Mouse (Mus musculus) liver, postnatal 0 days (tissue): ENCODE measurements around the gene Thsd4. TPM values are rescaled to one million over a fixed set of nuclear protein-coding genes. Genes with fewer than 3 reads are reported as not detected.

Experiments
- ATAC-seq: fragments of 200-750 bp; cut with Nextera tagmentation; 2 replicates; pipeline ENCODE4 v1.8.0; 2017; ENCODE audit warnings: mild to moderate bottlenecking, moderate library complexity
- DNase-seq: peaks from one replicate; pipeline ENCODE4 v3.0.0-alpha.2; 2016
- H3K27ac ChIP-seq: fragments of 300-500 bp; sonication (generic); 2 replicates; pipeline ENCODE4 v1.5.1; 2014; ENCODE audit warnings: antibody characterized with exemption, moderate library complexity, mild to moderate bottlenecking, low read depth
- H3K27me3 ChIP-seq: fragments of 300-500 bp; sonication (generic); 2 replicates; pipeline ENCODE4 v1.6.1; 2014; ENCODE audit warnings: low read length, control low read depth, mixed read lengths; ENCODE audit not compliant: insufficient read depth
- H3K36me3 ChIP-seq: fragments of 300-500 bp; sonication (generic); replicated peaks from 2 replicates; pipeline ENCODE4 v1.6.1; 2014; ENCODE audit warnings: mild to moderate bottlenecking, control low read depth, low read length, moderate library complexity, mixed read lengths; ENCODE audit not compliant: insufficient read depth
- H3K4me1 ChIP-seq: fragments of 300-500 bp; sonication (generic); 2 replicates; pipeline ENCODE4 v1.6.1; 2014; ENCODE audit warnings: antibody characterized with exemption, mild to moderate bottlenecking, control low read depth; ENCODE audit not compliant: insufficient read depth
- H3K4me2 ChIP-seq: fragments of 300-500 bp; sonication (generic); 2 replicates; pipeline ENCODE4 v1.6.1; 2014; ENCODE audit warnings: low read depth, mild to moderate bottlenecking, low read length, moderate library complexity, mixed read lengths
- H3K4me3 ChIP-seq: fragments of 300-500 bp; sonication (generic); 2 replicates; pipeline ENCODE4 v1.5.1; 2014; ENCODE audit warnings: low read depth, low read length
- H3K9ac ChIP-seq: fragments of 300-500 bp; sonication (generic); replicated peaks from 2 replicates; pipeline ENCODE4 v1.6.1; 2014; ENCODE audit warnings: mild to moderate bottlenecking, moderate library complexity
- H3K9me3 ChIP-seq: fragments of 300-500 bp; sonication (generic); 2 replicates; pipeline ENCODE4 v1.6.1; 2016; ENCODE audit warnings: mild to moderate bottlenecking, control low read depth, low read length, mixed read lengths
- CTCF ChIP-seq: sonication (generic); IDR thresholded peaks from 2 replicates; pipeline ENCODE4 v1.5.1; 2016; ENCODE audit warnings: antibody characterized with exemption, low read depth
- EP300 ChIP-seq: IDR thresholded peaks from 2 replicates; pipeline ENCODE4 v1.6.1; 2016; ENCODE audit warnings: antibody characterized with exemption, low read depth, mild to moderate bottlenecking
- WGBS: fragments of 180-500 bp; shearing (Covaris S2); extraction: QIAGEN DNeasy Blood & Tissue Kit; methylation state at CpG from one replicate; pipeline ENCODE4 v1.1.7; 2014; ENCODE audit not compliant: insufficient replicate concordance; 5-methylcytosine and 5-hydroxymethylcytosine counted together
- polyA plus RNA-seq: library from polyadenylated mRNA; unstranded; fragments of >200 nt; fragmentation: Nextera tagmentation; extraction: Ambion mirVana; gene quantifications from 2 replicates; pipeline ENCODE4 v1.2.1, GENCODE M21; 2015

Gene Thsd4
- polyA plus RNA-seq, 1 experiment from 2014 or later = 0.70 TPM

DNA sequence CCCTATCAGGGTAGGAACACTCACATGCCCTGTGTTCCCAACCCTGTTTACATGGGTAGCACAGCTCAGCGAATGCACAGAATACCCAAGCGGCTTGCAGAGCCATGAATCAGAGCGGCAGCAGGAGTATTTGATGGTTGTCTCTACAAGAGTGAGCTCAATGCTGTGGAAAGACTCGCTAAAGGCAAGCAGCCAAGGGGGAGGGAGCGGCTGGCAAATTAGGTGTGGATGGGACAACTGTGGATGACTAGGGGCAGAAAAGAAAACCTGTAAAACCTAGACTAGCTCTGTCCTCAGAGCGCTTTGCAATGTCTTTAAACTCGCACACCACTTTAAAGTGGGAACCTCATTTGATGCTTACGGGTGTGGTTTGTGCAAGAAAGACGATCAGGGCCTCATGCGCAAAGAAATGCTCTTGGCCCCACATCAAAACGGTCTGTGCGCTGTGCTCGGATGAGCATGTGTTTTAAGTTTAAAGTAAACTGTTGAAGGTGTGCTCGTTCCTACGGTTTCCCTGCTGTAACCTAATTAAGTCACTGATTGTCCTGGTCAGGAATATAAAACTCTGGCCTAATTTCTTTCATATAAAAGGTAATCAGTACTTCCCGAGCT is 30.3 kb downstream of the Thsd4 start:
- Histone ChIP-seq H3K36me3 (no peaks in the 10 kb centered on the region), H3K4me1 (no peaks in the 10 kb centered on the region), H3K4me2 (no peak overlapping the region), H3K27me3 (no peaks in the 10 kb centered on the region), H3K9me3 (no peaks in the 10 kb centered on the region), H3K27ac (no peak overlapping the region), H3K9ac (no peak overlapping the region), H3K4me3 (no peak overlapping the region)
- WGBS = 74% methylated on average over 16 of the region's 16 CpGs
- DNase-seq = no peak
- no peak for ATAC-seq
- TF ChIP-seq EP300 (no peak), CTCF (no peak)

DNA sequence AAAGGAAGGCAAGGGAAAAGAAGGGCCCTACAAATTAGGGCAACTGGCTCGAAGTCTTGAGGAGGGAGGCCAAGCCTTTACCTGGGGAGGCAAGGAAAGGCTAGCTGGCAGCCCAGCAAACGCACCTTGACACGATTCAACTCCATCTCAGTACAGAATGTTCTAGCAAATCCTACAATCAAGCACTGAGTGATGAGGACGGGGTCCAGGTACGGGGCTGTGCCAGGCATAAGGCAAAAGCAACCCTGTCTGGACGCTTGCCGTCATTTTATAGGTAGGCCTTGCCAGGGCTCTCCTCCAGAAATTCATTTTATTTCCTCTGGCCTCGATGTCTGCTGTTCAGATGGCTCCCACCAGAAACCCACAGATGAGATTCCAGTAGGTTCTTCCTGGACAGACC is 30.8 kb downstream of the Thsd4 start:
- H3K36me3 ChIP-seq = no peaks in the 10 kb centered on the region
- no peak overlapping the region for H3K4me3 ChIP-seq
- H3K9me3 ChIP-seq = no peaks in the 10 kb centered on the region
- DNase-seq (no peak), ATAC-seq (no peak)
- no peak overlapping the region for H3K27ac ChIP-seq
- no peak overlapping the region for H3K9ac ChIP-seq
- H3K27me3 ChIP-seq = no peaks in the 10 kb centered on the region
- TF ChIP-seq CTCF (no peak), EP300 (no peak)
- H3K4me2 ChIP-seq = no peak overlapping the region
- no peaks in the 10 kb centered on the region for H3K4me1 ChIP-seq
- 77% methylated on average over 8 of the region's 8 CpGs for WGBS

DNA sequence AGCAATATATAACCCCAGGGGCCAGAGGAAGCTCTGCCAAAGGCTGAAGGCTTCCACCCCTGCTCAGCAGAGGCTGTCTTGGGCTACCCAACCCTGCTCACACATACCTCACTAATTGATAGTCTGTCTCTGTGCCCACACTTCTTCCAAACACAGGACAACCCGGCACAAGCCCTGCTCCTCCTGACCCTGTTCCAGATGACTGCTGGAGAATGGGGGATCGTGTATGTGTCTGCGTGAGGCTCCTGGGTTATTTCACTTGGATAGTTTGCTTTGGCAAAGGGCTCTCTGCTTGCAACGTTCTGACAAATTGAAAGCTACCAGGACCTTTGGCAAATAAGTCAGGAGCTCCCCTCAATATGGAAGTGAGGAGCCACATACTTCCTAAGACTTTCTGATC is 33.0 kb downstream of the Thsd4 start:
- ATAC-seq = no peak
- Histone ChIP-seq H3K4me2 (no peak overlapping the region), H3K27ac (no peak overlapping the region), H3K36me3 (no peaks in the 10 kb centered on the region), H3K27me3 (no peaks in the 10 kb centered on the region), H3K9me3 (no peaks in the 10 kb centered on the region), H3K4me1 (no peaks in the 10 kb centered on the region), H3K9ac (no peak overlapping the region), H3K4me3 (no peak overlapping the region)
- TF ChIP-seq CTCF (no peak), EP300 (no peak)
- DNase-seq = no peak
- WGBS = 63% methylated on average over 4 of the region's 4 CpGs

DNA sequence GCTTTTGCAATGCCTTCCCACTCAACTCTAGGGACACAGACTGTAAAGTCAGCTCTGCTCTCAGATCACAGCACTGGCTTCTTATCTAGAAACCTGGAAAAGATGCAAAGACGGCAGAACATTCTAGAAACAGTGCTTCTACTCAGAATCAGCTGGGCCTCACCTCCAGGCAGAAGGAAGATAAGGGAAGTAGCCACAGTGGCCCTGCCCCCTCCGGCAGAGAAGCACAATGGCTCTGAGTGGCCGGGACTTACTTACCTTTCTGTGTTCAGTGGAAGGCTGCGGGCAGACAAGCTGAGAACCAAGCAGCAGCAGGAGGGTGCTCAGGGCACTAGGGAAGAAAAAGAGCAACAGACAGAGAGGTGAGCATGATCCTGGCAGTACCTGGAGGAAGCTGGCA is 39.7 kb downstream of the Thsd4 start:
- Histone ChIP-seq H3K27ac (no peak overlapping the region), H3K4me2 (no peak overlapping the region), H3K36me3 (no peaks in the 10 kb centered on the region), H3K4me1 (no peaks in the 10 kb centered on the region), H3K9me3 (no peaks in the 10 kb centered on the region), H3K9ac (no peak overlapping the region), H3K27me3 (0 out of 2 replicates have a peak, but pooled peaks cover 2% of the 10 kb centered on the region), H3K4me3 (no peak overlapping the region)
- WGBS = 28% methylated on average over 4 of the region's 4 CpGs
- no peak for TF ChIP-seq EP300
- TF ChIP-seq CTCF = no peak
- DNase-seq (no peak), ATAC-seq (no peak)

DNA sequence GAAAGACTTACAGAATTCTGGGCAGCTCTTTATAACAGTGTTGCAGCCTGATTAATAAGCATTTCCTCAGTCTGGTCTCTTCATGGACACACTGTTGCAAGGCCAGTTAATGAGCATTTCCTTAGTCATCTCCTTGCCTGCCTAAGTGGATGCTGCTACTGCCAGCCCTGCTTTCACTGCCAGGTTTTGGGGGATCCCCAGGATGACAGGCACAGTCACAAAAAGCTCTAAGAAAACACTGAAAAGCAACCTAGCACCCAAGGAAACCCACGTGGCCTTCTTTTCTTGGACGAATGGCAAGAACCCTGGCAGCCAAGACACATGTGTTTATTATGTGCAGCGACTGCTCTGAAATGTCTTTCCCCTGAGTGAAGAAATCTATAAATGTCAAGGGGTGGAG is 41.8 kb downstream of the Thsd4 start:
- ATAC-seq (no peak), DNase-seq (no peak)
- H3K4me1 ChIP-seq = no peaks in the 10 kb centered on the region
- H3K4me2 ChIP-seq = no peak overlapping the region
- H3K9ac ChIP-seq = no peak overlapping the region
- TF ChIP-seq CTCF (no peak), EP300 (no peak)
- 0 out of 2 replicates have a peak, but pooled peaks cover 3% of the 10 kb centered on the region for H3K27me3 ChIP-seq
- H3K27ac ChIP-seq = no peak overlapping the region
- 76% methylated on average over 3 of the region's 3 CpGs for WGBS
- no peaks in the 10 kb centered on the region for H3K36me3 ChIP-seq
- no peak overlapping the region for H3K4me3 ChIP-seq
- H3K9me3 ChIP-seq = no peaks in the 10 kb centered on the region

DNA sequence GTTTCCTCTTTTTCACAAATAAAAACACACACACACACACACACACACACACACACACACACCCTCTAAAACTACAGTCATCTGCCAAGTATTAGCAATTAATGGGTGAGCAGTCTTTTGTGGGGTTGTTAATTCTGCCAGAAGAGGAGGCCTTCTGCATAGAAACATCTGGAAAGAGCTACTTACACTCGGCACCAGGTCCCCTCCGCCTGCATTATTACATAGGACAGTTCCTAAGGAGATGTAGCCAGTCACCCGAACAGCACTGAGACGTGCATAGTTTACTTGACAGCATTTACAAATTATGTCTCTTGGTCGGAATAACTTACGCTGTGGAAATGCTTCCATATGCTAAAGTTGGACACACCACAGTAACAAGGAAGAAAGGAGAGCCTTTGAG is 43.0 kb downstream of the Thsd4 start:
- no peak for ATAC-seq
- no peak for TF ChIP-seq CTCF
- TF ChIP-seq EP300 = no peak
- 0 out of 2 replicates have a peak, but pooled peaks cover 8% of the 10 kb centered on the region for H3K27me3 ChIP-seq
- 63% methylated on average over 6 of the region's 6 CpGs for WGBS
- no peak for DNase-seq
- H3K36me3 ChIP-seq = no peaks in the 10 kb centered on the region
- no peaks in the 10 kb centered on the region for H3K4me1 ChIP-seq
- H3K4me3 ChIP-seq = no peak overlapping the region
- no peak overlapping the region for H3K9ac ChIP-seq
- no peak overlapping the region for H3K4me2 ChIP-seq
- no peaks in the 10 kb centered on the region for H3K9me3 ChIP-seq
- no peak overlapping the region for H3K27ac ChIP-seq
